Mouse (Mus musculus): ENCODE measurements around the gene Samd14. TPM values are rescaled to one million over a fixed set of nuclear protein-coding genes. Genes with fewer than 3 reads are reported as not detected.
A peak's percentile ranks its signal among the peaks of the same experiment; 100 is the strongest.

Gene Samd14
- total RNA-seq, 2 experiments from 2014 or later, result 1.1 to 1.9 TPM

GRCm38 (mm10) chr11:95072804-95073203 is 63.1 kb downstream of the Samd14 start:
- DNase-seq, result peak in 1 of 2 experiments; percentile 42

GRCm38 (mm10) chr11:95073835-95074234 is 64.2 kb downstream of the Samd14 start:
- peak in 1 of 2 experiments; percentile 51 for DNase-seq

GRCm38 (mm10) chr11:95074694-95075093 is 65.0 kb downstream of the Samd14 start:
- DNase-seq, result no peak

GRCm38 (mm10) chr11:95075197-95076040 is 65.7 kb downstream of the Samd14 start:
- DNase-seq, result no peak

Other genes starting within 250 kb of the Samd14 start
- gene Tmem92, start 227.2 kb upstream of the Samd14 start, total RNA-seq (2021), result not detected
- 10 to 100 TPM; 43.0 to 53.3 TPM for gene Col1a1, start 73.7 kb upstream of the Samd14 start, total RNA-seq (2021)
- not detected for gene Hils1, start 42.3 kb upstream of the Samd14 start, total RNA-seq (2021)
- gene Sgca, start 33.6 kb upstream of the Samd14 start, total RNA-seq (2021), result 100 to 1,000 TPM; 182 to 184 TPM
- gene Ppp1r9b, start 18.8 kb upstream of the Samd14 start, total RNA-seq (2021), result 10 to 100 TPM; 44.8 to 47.2 TPM
- gene Pdk2, start 31.5 kb downstream of the Samd14 start, total RNA-seq (2021), result 100 to 1,000 TPM; 421 to 452 TPM
- 10 to 100 TPM in 1 of 2 experiments, 1 to 10 TPM in 1; 8.6 to 10.1 TPM for gene Itga3, start 66.9 kb downstream of the Samd14 start, total RNA-seq (2021)
- not detected for gene Dlx3, start 110.2 kb downstream of the Samd14 start, total RNA-seq (2021)
- under 1 TPM in 1 of 2 experiments, not detected in 1; 0.18 TPM for gene Dlx4, start 136.4 kb downstream of the Samd14 start, total RNA-seq (2021)